9 mouse cellular contexts compared by ENCODE assay signal in the genomic region with DNA sequence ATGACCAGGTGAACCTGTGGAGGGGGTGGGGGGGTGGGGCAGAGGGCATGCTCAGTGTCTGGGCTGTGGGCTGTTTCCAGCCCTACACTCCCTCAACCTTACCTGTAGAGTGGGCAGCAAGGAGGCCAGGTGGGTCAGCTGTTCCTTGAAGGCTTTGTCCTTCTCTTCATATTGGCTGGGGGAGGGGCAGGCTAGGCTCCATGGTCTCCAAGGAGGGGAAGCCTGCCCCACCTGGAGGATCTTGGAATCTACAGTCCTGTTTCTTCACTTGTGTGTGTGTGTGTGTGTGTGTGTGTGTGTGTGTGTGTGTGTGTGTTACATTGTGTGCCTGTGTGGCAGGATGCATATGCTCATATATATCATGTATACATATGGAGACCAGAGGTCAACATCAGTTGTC. TPM values are rescaled to one million over a fixed set of nuclear protein-coding genes. Genes with fewer than 3 reads are reported as not detected.
DNase-seq lines count a peak whose midpoint lies in the region; ATAC-seq and TF ChIP-seq lines count a peak whose summit lies in the region.
"Had no signal": no experiment of that assay in that cellular context is flagged by ENCODE, and none has a peak within 500 bp of the region (broad histone marks: within the 10 kb centered on the region; RNA-seq: fewer than 3 reads in every experiment).

No protein-coding gene starts in this region.

- H3K36me3 ChIP-seq in forebrain, embryonic 13.5 days (ENCODE audit: poor library complexity, severe bottlenecking): 0 out of 2 replicates have a peak, but pooled peaks cover 1% of the 10 kb centered on the region
- 0 out of 2 replicates have a peak, but pooled peaks cover under 1% of the 10 kb centered on the region for H3K36me3 ChIP-seq in midbrain, embryonic 12.5 days

- H3K9ac ChIP-seq in forebrain, embryonic 13.5 days: no peak overlapping the region
- H3K9ac ChIP-seq in midbrain, embryonic 12.5 days (replicated peaks): no peak overlapping the region

- peaks cover 94% of the 10 kb centered on the region for H3K27me3 ChIP-seq in forebrain, embryonic 13.5 days
- peaks cover 97% of the 10 kb centered on the region for H3K27me3 ChIP-seq in midbrain, embryonic 12.5 days

- peak; percentile 29 for TF ChIP-seq CTCF in layer of hippocampus, adult 2 months (conservative IDR thresholded peaks at IDR 0.05)

- peak overlapping the region; percentile 60; the same call in 1 of the 2 replicates for H3K4me2 ChIP-seq in forebrain, embryonic 13.5 days
- peak overlapping the region; percentile 52; the same call in 1 of the 2 replicates for H3K4me2 ChIP-seq in midbrain, embryonic 12.5 days (replicated peaks)

- DNase-seq in layer of hippocampus, adult 2 months (ENCODE audit: low spot score in 2 of 2): no peak
- no peak for DNase-seq in layer of hippocampus, postnatal 10 days (ENCODE audit: low spot score in 2 of 2)
- DNase-seq in NIH3T3 (ENCODE audit: low read depth): peak; percentile 60
- no peak for DNase-seq in T-cell, adult 2 months (ENCODE audit: low spot score)
- no peak for DNase-seq in thymus, postnatal 25 days
- no peak for DNase-seq in adrenal gland, adult 18-20 months (ENCODE audit: low spot score in 2 of 2)

- H3K4me1 ChIP-seq in forebrain, embryonic 13.5 days: peaks cover 19% of the 10 kb centered on the region
- H3K4me1 ChIP-seq in midbrain, embryonic 12.5 days: peaks cover 23% of the 10 kb centered on the region

- no peaks in the 10 kb centered on the region for H3K9me3 ChIP-seq in forebrain, embryonic 13.5 days (replicated peaks)
- H3K9me3 ChIP-seq in midbrain, embryonic 12.5 days: no peaks in the 10 kb centered on the region

- no peak overlapping the region for H3K27ac ChIP-seq in layer of hippocampus, adult 2 months
- H3K27ac ChIP-seq in forebrain, embryonic 13.5 days: no peak overlapping the region
- H3K27ac ChIP-seq in midbrain, embryonic 12.5 days (replicated peaks): no peak overlapping the region

- ATAC-seq in forebrain, embryonic 13.5 days: 0 out of 2 replicates have a peak, but pooled peaks have one; percentile 32
- ATAC-seq in midbrain, embryonic 12.5 days (ENCODE audit: low FRiP score, low read depth): no peak

- H3K4me3 ChIP-seq in layer of hippocampus, adult 2 months: no peak overlapping the region
- no peak overlapping the region for H3K4me3 ChIP-seq in forebrain, embryonic 13.5 days
- no peak overlapping the region for H3K4me3 ChIP-seq in midbrain, embryonic 12.5 days

RNA-seq across cellular contexts. Expression of a gene that starts 4.9 kb away (rescaled TPM):
- 1 to 10 TPM; 6.5 to 7.7 TPM for total RNA-seq in layer of hippocampus, adult 2 months (2021)
- total RNA-seq in layer of hippocampus, postnatal 10 days (2021): 1 to 10 TPM; 3.1 to 4.0 TPM
- 1.7 and 2.0 TPM in 2 replicates for polyA plus RNA-seq in forebrain, embryonic 13.5 days (2015; fragmentation: Nextera tagmentation; extraction: Ambion mirVana)
- 2.7 and 2.8 TPM in 2 replicates for polyA plus RNA-seq in midbrain, embryonic 12.5 days (2016; fragmentation: Nextera tagmentation; extraction: Ambion mirVana)
- 1 to 10 TPM in 1 of 2 experiments, under 1 TPM in 1; 0.43 to 1.3 TPM for total RNA-seq in adrenal gland, adult 18-20 months (2021)

RNA-seq across cellular contexts. Expression of a gene that starts 11.6 kb away (rescaled TPM):
- 100 to 1,000 TPM; 186 to 202 TPM for total RNA-seq in layer of hippocampus, adult 2 months (2021)
- 100 to 1,000 TPM; 283 to 319 TPM for total RNA-seq in layer of hippocampus, postnatal 10 days (2021)
- polyA plus RNA-seq in forebrain, embryonic 13.5 days (2015; fragmentation: Nextera tagmentation; extraction: Ambion mirVana): 265 and 331 TPM in 2 replicates
- 264 and 283 TPM in 2 replicates for polyA plus RNA-seq in midbrain, embryonic 12.5 days (2016; fragmentation: Nextera tagmentation; extraction: Ambion mirVana)
- total RNA-seq in adrenal gland, adult 18-20 months (2021): 100 to 1,000 TPM; 443 to 509 TPM

RNA-seq across cellular contexts. Expression of a gene that starts 16.9 kb away (rescaled TPM):
- total RNA-seq in layer of hippocampus, adult 2 months (2021): 10 to 100 TPM; 42.3 to 43.0 TPM
- total RNA-seq in layer of hippocampus, postnatal 10 days (2021): 10 to 100 TPM; 27.9 to 33.9 TPM
- 13.4 and 16.8 TPM in 2 replicates for polyA plus RNA-seq in forebrain, embryonic 13.5 days (2015; fragmentation: Nextera tagmentation; extraction: Ambion mirVana)
- polyA plus RNA-seq in midbrain, embryonic 12.5 days (2016; fragmentation: Nextera tagmentation; extraction: Ambion mirVana): 22.6 and 24.5 TPM in 2 replicates
- total RNA-seq in adrenal gland, adult 18-20 months (2021): 10 to 100 TPM; 52.1 to 55.6 TPM

RNA-seq across cellular contexts. Expression of a gene that starts 22.5 kb away (rescaled TPM):
- total RNA-seq in layer of hippocampus, adult 2 months (2021): not detected
- total RNA-seq in layer of hippocampus, postnatal 10 days (2021): not detected
- not detected in 2 replicates for polyA plus RNA-seq in forebrain, embryonic 13.5 days (2015; fragmentation: Nextera tagmentation; extraction: Ambion mirVana)
- polyA plus RNA-seq in midbrain, embryonic 12.5 days (2016; fragmentation: Nextera tagmentation; extraction: Ambion mirVana): 4.0 and 5.2 TPM in 2 replicates
- not detected for total RNA-seq in adrenal gland, adult 18-20 months (2021)
- polyA plus RNA-seq: heart, embryonic 16.5 days had no signal

RNA-seq across cellular contexts. Expression of a gene that starts 24.5 kb away (rescaled TPM):
- total RNA-seq in layer of hippocampus, adult 2 months (2021): 100 to 1,000 TPM; 118 to 121 TPM
- 100 to 1,000 TPM; 189 to 192 TPM for total RNA-seq in layer of hippocampus, postnatal 10 days (2021)
- polyA plus RNA-seq in forebrain, embryonic 13.5 days (2015; fragmentation: Nextera tagmentation; extraction: Ambion mirVana): 20.1 and 21.0 TPM in 2 replicates
- polyA plus RNA-seq in midbrain, embryonic 12.5 days (2016; fragmentation: Nextera tagmentation; extraction: Ambion mirVana): 3.5 and 4.9 TPM in 2 replicates
- 1 to 10 TPM; 6.9 to 9.7 TPM for total RNA-seq in adrenal gland, adult 18-20 months (2021)
